Mouse (Mus musculus) ES-E14 (cell line): Measurements from ENCODE around the gene Spty2d1. TPM values are rescaled to one million over a fixed set of nuclear protein-coding genes. Genes with fewer than 3 reads are reported as not detected.

Experiments
- DNase-seq: peaks from one replicate; pipeline ENCODE4 v3.0.0-alpha.2; 2013; ENCODE audit warnings: low read depth, low spot score
- H3K27ac ChIP-seq: 2 replicates; pipeline ENCODE4 v1.5.1; 2012; ENCODE audit warnings: low read depth, mild to moderate bottlenecking, low read length, moderate library complexity, mixed read lengths; ENCODE audit not compliant: poor library complexity, insufficient read depth, severe bottlenecking
- H3K36me3 ChIP-seq: 2 replicates; pipeline ENCODE4 v1.6.1; 2012; ENCODE audit warnings: mild to moderate bottlenecking, low read length, moderate library complexity, mixed read lengths; ENCODE audit not compliant: control insufficient read depth, poor library complexity, insufficient read depth, severe bottlenecking
- H3K4me1 ChIP-seq, 2 experiments: fragments of 150-350 bp in 1 of 2; sonication (generic) in 1 of 2; 2 replicates each; pipeline ENCODE4 v1.6.1; 2012; ENCODE audit warnings: low read length in 2 of 2, mild to moderate bottlenecking in 1 of 2, mixed read lengths in 1 of 2; ENCODE audit not compliant: control insufficient read depth in 2 of 2, insufficient read depth in 2 of 2, poor library complexity in 1 of 2
- H3K4me3 ChIP-seq, 2 experiments: fragments of 150-350 bp in 1 of 2; sonication (generic) in 1 of 2; 2 replicates each; pipeline ENCODE4 v1.5.1; 2012; ENCODE audit warnings: low read length in 2 of 2, low read depth in 1 of 2, mild to moderate bottlenecking in 1 of 2, mixed read lengths in 1 of 2; ENCODE audit not compliant: insufficient read depth in 1 of 2, poor library complexity in 1 of 2, severe bottlenecking in 1 of 2
- H3K9ac ChIP-seq: 2 replicates; pipeline ENCODE4 v1.6.1; 2012; ENCODE audit warnings: low read depth, mild to moderate bottlenecking, low read length, mixed read lengths; ENCODE audit not compliant: poor library complexity, insufficient read depth, severe bottlenecking
- H3K9me3 ChIP-seq: fragments of 150-350 bp; sonication (generic); 2 replicates; pipeline ENCODE4 v1.6.1; 2012; ENCODE audit warnings: low read depth, mild to moderate bottlenecking, low read length; ENCODE audit not compliant: control insufficient read depth, insufficient read depth
- CHD2 ChIP-seq: IDR thresholded peaks from 2 replicates; pipeline ENCODE4 v1.6.1; 2014; ENCODE audit warnings: mild to moderate bottlenecking, low read depth, low read length, inconsistent platforms
- HCFC1 ChIP-seq: IDR thresholded peaks from 2 replicates; pipeline ENCODE4 v1.6.1; 2012; ENCODE audit warnings: low read length, inconsistent platforms, borderline replicate concordance; ENCODE audit not compliant: insufficient read depth
- MAFK ChIP-seq: IDR thresholded peaks from 2 replicates; pipeline ENCODE4 v1.6.1; 2014; ENCODE audit warnings: mild to moderate bottlenecking, low read depth, low read length, inconsistent platforms; ENCODE audit not compliant: insufficient read depth
- ZC3H11A ChIP-seq: IDR thresholded peaks from 2 replicates; pipeline ENCODE4 v1.6.1; 2012; ENCODE audit warnings: low read depth, mild to moderate bottlenecking, inconsistent platforms, low read length, borderline replicate concordance
- ZNF384 ChIP-seq: IDR thresholded peaks from 2 replicates; pipeline ENCODE4 v1.6.1; 2012; ENCODE audit warnings: low read depth, low read length, inconsistent platforms
- in situ Hi-C, 2 experiments: fragments of 600-800 bp; cut with MboI; formaldehyde crosslinking; loops; one replicate each; pipeline ENCODE4 v1.15.1; 2025; ENCODE audit warnings: low sequenced_read_pairs in 2 of 2, inconsistent platforms in 1 of 2; ENCODE audit not compliant: unreplicated experiment in 2 of 2
- total RNA-seq: library from RNA; depleted of rRNA; stranded (reverse); fragments of 300-350 nt; gene quantifications from 2 replicates; pipeline ENCODE4 v1.2.3, GENCODE M21; 2012

Gene Spty2d1
- total RNA-seq, 1 experiment = 10.6 TPM

DNA sequence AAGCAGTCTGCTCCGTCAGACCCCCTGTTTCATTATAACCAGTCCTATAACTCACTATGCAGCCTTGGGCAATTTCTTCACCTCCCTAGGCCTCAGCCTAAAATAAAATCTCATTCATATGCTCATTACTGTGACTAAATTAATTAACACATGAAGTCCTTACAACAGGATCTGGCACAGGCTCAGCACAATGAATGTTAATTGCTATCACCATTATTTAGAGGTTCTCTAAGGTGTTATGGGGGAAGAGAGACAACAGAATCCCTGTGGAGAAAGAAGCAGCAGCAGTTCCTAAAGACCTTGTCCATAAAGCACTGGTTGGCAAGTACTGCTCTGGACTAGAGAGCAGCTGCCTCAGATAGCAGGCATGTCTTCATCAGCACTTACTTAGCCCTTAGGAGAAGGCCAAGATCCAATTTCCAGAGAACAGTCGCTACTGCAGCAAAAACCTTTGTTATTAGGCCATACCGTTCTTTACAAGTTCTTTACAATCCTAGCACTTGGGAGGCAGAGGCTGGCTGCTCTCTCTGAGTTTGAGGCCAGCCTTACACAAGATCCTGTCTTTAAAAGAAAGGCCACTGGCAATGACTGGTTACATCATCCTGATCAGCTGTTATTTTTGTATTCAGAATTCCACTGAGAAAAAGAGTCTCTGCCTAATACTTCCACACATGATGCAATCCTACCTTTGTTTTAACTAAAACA is 4.6 kb downstream of the Spty2d1 start:
- H3K9me3 ChIP-seq = no peaks in the 10 kb centered on the region
- H3K36me3 ChIP-seq = peaks cover 3% of the 10 kb centered on the region; the same call in 1 of the 2 replicates
- no peak overlapping the region for H3K4me3 ChIP-seq
- H3K27ac ChIP-seq = no peak overlapping the region
- H3K9ac ChIP-seq = no peak overlapping the region
- DNase-seq = no peak
- peaks cover 0 to 5% of the 10 kb centered on the region in 2 experiments; a peak in 1 of 4 replicates for H3K4me1 ChIP-seq
- in situ Hi-C loops = no loop called here
- TF ChIP-seq CHD2 (no peak), ZC3H11A (no peak), HCFC1 (no peak), MAFK (no peak), ZNF384 (no peak)

GRCm38 (mm10) chr7:47001900-47002275 is 6.3 kb downstream of the Spty2d1 start:
- in situ Hi-C loops = no loop called here
- H3K27ac ChIP-seq = no peak overlapping the region
- H3K9ac ChIP-seq = no peak overlapping the region
- peaks cover 17% of the 10 kb centered on the region for H3K36me3 ChIP-seq
- H3K4me3 ChIP-seq = no peak overlapping the region
- TF ChIP-seq MAFK = no peak
- TF ChIP-seq ZC3H11A = no peak
- no peak for TF ChIP-seq CHD2
- TF ChIP-seq HCFC1 = no peak
- no peak for TF ChIP-seq ZNF384
- peaks cover 0 to 5% of the 10 kb centered on the region in 2 experiments; a peak in 1 of 4 replicates for H3K4me1 ChIP-seq
- H3K9me3 ChIP-seq = no peaks in the 10 kb centered on the region
- no peak for DNase-seq

DNA sequence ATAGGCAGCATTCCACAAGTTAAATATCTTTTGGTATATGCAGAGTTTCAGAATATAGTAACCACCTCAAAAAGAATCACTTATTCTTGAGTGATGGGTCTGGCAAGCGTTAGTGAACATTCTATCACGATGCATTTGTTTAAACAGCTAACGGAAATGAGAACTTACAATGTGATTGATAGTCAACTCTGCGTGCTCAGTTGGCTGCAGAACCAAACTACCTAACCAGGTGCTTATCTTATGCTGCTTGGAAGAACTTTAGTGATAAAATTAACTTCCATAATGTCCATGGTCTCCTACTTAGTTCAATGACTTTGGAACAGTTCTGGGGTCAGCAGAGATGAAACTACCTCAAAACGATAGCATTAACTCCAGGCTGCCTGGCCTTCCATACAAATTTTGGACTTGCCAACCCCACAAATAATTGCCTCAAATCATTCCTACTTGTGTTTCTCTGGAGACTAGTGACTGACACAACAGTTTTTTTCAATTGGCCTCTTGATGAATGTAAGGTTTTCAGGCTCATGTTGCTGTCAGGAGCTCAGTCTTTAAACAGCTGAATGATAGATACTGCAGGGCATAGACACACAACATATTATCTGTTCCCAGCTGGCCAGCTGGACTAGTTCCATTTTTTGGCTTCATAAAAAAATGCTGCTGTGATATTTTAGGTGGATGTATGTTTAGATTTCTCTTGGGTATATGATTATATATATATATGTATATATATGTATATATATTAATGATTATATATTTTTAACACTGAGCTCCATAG is 6.9 kb downstream of the Spty2d1 start:
- in situ Hi-C loops = no loop called here
- no peak overlapping the region for H3K4me3 ChIP-seq
- no peak overlapping the region for H3K27ac ChIP-seq
- TF ChIP-seq CHD2 = no peak
- no peak for TF ChIP-seq ZNF384
- TF ChIP-seq ZC3H11A = no peak
- TF ChIP-seq MAFK = no peak
- TF ChIP-seq HCFC1 = no peak
- peaks cover 17% of the 10 kb centered on the region for H3K36me3 ChIP-seq
- DNase-seq = no peak
- H3K9ac ChIP-seq = no peak overlapping the region
- peaks cover 0 to 5% of the 10 kb centered on the region in 2 experiments; a peak in 1 of 4 replicates for H3K4me1 ChIP-seq
- H3K9me3 ChIP-seq = no peaks in the 10 kb centered on the region

DNA sequence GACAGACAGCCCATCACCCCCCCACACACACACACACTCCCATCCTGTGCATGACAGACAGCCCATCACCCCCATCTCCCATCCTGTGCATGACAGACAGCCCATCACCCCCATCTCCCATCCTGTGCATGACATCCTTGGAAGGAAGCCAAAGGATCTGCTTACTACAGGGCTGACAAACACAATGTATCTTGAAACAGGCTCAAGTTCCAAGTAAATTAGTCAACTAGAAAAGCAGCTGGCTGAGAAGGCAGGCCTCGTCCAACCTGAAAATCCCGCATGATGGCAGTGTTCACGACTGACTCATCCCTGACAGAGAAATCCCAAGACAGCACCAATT is 7.6 kb downstream of the Spty2d1 start:
- Histone ChIP-seq H3K4me3 (no peak overlapping the region), H3K9ac (no peak overlapping the region), H3K9me3 (no peaks in the 10 kb centered on the region), H3K27ac (no peak overlapping the region), H3K36me3 (peaks cover 17% of the 10 kb centered on the region), H3K4me1 (peaks cover 0 to 5% of the 10 kb centered on the region in 2 experiments; a peak in 1 of 4 replicates)
- in situ Hi-C loops = no loop called here
- TF ChIP-seq MAFK (no peak), CHD2 (no peak), ZC3H11A (no peak), ZNF384 (no peak), HCFC1 (no peak)
- DNase-seq = no peak
